Mouse (Mus musculus): ENCODE data around the gene Cstf3. TPM values are rescaled to one million over a fixed set of nuclear protein-coding genes. Genes with fewer than 3 reads are reported as not detected.
A peak's percentile ranks its signal among the peaks of the same experiment; 100 is the strongest.

Cstf3 gene
- total RNA-seq, 2 experiments from 2014 or later = 20.0 to 64.6 TPM

DNA sequence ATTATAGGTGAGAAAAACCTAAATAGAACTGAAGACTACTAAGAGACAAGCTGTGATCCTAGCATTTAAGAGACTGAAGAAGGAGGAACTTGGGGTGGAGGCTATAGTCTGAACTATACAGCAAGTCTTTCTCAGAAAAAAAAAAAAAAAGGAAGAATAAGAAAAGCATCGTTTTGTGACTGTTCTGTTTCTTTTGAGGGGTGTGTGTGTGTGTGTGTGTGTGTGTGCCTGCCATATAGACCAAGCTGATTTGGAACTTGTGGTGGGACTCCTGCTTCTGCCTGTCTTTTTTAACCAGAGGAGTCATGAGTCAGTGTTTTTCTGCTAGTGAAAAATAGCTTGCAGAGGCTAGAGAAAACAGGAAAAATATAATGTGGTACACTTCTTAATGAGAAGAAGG, 4.7 kb downstream of the Cstf3 start:
- peak; percentile 11; the same call in 1 of the 2 replicates for ATAC-seq (replicated peaks; ENCODE audit: poor library complexity, severe bottlenecking)

DNA sequence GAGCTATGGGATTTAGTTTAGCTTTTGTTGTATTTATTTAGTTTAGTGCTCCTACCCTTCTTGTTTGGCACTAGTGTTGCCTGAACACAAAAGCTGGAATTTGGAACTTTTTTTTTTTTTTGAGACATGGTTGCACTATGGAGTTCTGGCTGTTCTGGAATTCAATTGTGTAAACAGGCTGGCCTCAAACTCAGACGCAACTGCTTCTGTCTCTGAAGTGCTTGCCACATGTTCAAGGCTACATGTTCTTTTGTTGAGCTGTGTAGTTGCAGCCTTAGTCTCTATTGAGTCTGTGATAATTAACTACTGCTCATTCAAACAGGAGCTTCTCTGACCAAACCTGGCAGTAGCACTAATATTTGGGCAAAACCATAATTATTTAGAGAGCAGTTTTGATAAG, 13.1 kb downstream of the Cstf3 start:
- no peak for ATAC-seq (replicated peaks; ENCODE audit: poor library complexity, severe bottlenecking)

DNA sequence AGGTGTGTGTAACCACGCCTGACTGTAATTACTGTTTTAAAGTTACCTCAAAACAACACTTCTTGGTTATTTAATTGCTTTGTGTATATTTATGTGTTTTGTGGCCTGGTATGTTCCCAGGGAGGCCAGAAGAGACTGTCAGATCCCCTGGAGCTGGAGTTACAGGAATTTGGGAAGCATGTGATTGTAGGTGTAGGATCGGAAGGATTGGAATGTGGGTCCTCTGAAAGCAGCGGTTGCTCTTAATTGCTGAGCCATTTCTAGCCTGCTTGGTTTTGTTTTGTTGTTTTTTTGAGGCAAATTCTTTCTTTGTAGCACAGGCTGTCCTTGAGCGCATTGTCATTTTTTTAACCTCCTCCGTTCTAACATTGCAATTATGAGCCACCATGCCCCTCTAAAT, 14.4 kb downstream of the Cstf3 start:
- ATAC-seq (replicated peaks; ENCODE audit: poor library complexity, severe bottlenecking) = no peak

DNA sequence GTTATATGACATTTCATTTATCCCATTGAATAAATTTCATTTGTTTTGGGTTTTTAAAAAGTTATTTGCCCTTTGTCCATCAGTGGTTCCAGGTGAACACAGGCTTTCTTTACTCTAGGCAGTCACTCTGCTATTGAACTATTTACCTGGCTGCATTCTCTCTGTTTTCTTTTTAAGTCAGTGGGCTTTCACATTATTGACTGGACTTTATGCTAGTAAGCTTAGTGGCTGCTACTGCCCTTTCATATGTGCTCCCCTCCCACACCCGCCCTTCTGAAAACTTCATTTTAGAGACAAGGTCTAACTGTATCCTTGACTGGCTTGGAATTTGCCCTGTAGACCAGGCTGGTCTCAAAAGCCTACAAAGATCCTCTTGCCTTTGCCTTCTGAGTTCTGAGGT, 15.2 kb downstream of the Cstf3 start:
- ATAC-seq (replicated peaks; ENCODE audit: poor library complexity, severe bottlenecking) = no peak

DNA sequence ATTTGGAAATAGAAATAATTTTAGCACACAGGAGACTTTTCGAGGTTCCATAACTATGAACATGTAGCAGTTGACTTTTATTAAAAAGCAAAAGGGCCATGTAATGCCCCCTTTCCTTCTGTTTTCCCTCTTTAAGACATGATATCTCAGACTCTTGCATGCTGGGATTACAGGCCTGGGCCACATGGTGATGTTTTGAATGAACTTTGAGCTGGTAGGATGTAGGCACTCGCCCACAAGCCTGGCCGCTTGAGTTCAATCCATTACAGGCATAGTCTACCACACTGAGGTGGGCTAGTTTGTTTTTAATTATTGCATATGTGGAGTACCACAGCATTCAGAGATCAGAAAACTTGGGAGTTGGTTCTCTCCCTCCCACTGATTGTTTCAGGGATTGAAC, 24.5 kb downstream of the Cstf3 start:
- no peak for ATAC-seq (replicated peaks; ENCODE audit: poor library complexity, severe bottlenecking)

DNA sequence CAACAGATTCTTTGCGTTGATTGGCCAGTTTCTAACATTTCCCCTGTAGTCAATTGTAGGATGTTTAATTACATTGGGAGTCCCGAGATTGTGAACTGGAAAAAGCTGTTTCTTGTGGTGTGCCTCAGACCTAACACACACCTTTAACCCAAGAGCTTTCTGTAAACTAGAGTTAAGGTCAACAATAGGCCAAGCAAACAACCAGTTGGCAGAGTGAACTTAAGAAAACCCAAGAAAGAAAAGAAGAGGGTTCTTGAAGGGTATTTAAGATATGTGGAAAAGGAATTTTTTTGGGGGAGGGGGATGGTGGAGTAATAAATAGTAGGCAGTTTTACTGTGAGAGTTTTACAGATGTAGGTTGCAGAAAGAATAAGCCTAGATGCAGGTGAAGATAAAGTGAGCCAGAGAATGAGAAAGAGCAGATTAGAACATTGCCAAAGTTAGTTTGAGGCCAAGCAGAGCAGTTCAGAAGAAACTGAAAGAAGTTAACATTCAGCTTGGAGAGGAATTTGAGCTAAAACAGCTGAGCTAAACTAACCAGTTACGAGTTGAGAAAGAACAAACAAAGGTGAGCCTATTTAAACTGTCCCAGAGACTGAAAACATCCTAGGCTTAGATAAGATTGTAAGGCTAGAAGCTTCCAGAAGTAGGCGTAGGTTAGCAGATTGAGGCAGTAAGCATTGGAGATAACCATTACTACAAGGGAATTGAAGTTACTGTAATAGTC, 25.8 kb downstream of the Cstf3 start:
- ATAC-seq (replicated peaks; ENCODE audit: poor library complexity, severe bottlenecking) = no peak

DNA sequence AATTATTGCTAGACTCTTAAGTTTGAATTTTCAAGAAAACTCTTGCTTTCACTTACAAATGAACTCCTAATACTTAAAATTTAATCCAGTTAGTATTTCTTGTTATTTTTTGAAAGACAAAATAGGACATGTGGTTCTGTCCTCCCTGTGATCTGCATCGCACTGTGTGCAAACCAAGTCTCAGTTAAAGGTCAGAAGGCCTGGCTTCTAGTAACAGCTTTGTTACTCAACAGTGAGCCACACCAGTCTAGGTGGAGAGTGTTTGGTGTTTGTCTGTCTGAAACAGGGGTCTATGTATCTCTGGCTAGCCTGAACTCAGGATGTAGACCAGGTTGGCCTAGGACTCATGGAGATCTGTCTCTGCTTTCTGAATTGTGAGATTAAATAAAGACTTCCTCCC, 68.3 kb downstream of the Cstf3 start:
- ATAC-seq (replicated peaks; ENCODE audit: poor library complexity, severe bottlenecking) = no peak

DNA sequence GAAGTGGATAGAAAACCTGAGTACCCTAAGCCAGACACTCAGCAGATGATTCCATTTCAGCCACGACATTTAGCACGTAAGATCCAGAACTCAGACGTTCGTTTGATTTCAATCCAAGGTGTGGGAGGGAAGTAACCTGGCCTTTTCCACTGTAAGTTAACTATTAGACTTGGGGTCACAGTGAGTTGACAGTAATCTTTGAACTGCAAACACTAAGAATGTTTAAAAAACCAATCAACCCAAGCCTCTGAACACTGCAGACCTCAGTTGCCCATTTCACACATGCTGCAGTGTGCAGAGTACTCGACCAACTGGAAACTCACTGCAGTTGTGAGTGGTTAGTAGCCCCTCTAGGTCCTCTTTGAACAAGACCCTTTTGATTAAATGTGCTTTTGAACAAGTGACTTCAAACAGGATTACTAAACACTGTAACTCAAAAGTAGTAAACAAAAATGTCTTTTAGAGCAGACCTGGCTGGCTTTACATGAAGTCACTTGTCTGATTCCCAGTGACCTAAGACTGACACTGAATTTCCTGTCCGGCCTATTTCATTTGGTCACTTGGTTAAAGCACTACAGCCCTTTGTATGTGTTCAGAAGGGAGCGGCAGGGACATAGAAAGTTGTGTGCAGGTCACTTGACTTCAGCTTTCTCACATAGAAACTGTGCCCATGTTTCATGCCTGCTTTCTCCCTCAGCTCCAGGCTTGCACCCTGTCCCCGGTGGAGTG, 73.2 kb downstream of the Cstf3 start:
- ATAC-seq (replicated peaks; ENCODE audit: poor library complexity, severe bottlenecking) = no peak

DNA sequence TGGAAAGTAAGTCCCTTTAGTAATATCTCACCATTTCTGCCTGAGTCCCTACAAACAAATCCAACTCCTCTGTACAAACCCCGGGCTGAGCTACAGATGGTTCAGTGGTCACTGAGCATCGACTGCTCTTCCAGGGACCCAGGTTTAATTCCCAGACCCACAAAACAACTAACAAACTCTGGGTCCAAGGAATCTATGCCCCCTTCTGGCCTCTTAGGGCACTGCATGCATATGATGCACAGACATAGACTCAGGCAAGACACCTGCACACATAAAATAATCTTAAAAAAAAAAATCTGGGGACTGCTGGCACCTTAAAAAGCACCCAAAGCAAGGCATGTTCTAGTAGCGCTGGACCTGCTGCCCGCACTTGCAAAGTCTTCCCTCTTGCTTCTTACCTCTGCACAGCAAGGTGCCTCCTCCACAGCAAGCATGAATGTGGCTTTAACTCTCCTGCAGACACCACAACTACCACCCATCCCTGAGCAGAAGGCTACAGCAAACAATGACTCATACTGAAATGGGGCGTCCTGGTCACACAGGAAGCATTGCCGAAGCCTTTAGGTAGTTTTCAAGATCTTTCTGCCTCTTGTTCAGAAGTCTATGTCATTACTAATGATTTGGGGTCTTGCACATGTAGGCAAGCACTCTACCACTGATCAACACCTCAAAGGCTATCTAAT, 78.9 kb downstream of the Cstf3 start:
- peak; percentile 46 for ATAC-seq (replicated peaks; ENCODE audit: poor library complexity, severe bottlenecking)

DNA sequence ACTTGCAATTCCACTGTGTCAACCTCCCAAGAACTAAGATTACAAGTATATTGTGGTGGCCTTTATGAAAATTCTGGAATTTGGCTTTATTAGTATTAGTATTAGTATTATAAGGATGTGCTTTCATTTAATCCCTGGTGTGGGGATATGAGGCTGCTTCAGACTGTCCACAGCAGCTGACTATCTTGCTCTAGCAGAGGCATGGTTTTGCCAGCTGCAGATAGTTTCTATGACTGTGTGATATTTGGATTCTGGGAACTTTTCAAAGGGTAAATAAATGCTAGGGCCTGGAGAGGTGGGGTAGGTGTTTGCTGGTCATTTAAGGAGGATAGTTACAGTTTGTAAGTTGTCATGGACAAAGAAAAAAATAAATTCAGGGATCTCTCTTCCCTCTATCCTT, 81.4 kb downstream of the Cstf3 start:
- no peak for ATAC-seq (replicated peaks; ENCODE audit: poor library complexity, severe bottlenecking)

DNA sequence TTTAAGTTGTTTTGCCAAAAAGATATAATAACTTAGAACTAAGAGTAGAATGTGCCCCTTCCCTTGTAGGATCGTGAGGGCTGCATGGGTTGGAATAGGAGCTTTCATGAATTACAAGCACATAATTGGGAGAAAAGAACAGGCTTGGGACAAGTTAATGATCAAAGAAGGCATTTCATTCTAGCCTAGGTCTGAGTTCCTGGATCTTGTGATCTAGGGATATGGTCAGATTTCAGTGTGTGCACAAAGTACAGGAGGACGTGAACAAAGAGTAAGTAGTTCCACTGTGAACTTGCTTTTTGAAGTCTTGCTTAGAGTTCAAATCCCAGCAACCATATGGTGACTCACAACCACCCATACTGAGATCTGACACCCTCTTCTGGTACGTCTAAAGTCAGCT, 87.0 kb downstream of the Cstf3 start:
- no peak for ATAC-seq (replicated peaks; ENCODE audit: poor library complexity, severe bottlenecking)

DNA sequence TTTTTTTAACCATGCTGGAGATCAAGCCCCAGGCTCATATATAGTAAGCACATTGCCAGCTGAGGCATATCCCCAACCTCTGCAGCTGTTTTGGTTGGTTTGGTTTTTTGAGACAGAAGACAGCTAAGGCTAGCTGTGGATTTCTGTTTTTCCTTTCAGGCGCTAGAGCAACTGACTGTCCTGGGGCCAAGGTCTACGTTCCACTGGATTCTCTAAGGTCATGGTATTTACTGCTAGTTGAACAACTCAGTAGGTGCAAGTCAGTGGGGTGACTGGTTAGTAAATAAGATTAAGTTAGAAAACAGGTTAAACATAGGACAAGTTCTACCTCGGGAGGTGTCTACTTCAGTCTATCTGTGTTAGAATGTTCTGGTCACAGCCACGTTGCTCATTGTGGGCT, 94.4 kb downstream of the Cstf3 start:
- no peak for ATAC-seq (replicated peaks; ENCODE audit: poor library complexity, severe bottlenecking)

DNA sequence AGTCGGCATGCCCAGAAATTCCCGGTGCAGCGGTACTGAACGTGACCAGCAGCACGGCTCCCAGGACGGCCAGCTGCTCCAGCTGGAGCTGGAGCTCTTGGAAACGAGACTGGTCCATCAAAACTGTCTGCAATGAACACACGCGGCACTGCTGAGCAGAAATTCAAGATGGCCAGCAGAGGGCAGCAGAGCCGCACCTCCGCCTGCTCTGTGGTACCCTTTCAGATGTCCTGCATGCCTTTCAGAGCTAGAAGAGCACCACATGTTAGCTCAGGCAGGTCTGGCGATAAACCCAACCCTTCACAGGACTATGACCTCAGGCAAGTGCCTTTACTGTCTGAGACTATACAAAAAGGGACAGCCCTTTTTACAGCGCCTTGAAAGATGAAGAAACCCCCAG, 95.1 kb downstream of the Cstf3 start:
- peak; percentile 58 for ATAC-seq (replicated peaks; ENCODE audit: poor library complexity, severe bottlenecking)

DNA sequence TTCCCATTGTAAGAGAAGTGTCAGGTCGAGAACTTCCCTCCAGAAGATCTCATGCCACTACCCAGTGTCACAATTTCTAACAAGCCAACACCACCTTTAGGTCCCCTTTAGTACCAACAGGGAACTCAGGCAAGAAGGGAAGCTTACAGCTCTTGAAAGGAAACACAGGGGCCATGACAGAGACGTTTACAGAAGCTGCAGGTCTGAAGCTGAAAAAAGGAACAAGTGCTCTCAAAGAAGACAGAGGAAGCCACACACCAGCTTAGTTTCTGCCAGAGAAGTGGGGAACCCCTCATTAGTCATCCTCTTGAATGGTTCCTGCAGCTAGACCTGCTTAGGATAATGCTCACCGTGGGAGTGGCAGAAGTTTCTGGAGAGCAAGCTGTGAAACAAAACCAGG, 96.9 kb downstream of the Cstf3 start:
- peak; percentile 87 for ATAC-seq (replicated peaks; ENCODE audit: poor library complexity, severe bottlenecking)

DNA sequence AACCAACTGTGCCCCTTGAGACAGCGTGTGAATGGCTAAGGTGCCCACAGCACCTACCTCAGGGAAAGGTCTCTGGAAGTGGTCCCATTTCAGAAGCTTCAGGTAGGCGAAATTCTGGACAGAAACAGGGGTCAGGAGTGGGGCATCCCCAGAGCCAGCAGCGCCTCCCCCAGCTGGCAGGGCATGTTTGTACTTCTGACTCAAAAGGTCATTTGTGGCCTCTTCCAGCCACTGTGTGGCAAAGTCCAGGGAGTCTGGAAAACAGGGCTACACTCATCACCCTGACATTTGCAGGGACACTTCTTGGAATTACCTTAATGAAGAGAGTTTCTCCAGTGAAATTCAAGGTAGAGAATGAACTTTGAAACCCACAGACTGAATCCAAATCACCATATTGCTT, 98.0 kb downstream of the Cstf3 start:
- ATAC-seq (replicated peaks; ENCODE audit: poor library complexity, severe bottlenecking) = no peak

DNA sequence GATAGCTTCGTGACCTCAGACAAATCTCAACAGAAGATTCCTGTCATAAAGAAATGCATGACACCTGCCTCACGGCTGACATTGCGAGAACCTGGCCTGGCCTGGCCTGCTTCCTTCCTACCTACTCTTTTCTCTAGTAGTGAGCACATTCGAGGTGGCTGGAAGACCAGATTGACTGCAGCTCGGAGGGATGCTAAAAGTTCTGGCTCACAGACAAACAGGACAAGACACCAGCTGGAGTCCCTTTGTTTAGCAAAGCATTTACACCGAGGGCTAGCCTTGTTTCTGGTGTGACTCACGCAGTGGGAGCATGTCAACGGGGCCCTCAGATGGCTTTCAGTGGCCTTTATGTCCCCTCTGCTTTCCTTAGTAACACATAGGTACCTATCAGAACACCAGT, 98.4 kb downstream of the Cstf3 start:
- no peak for ATAC-seq (replicated peaks; ENCODE audit: poor library complexity, severe bottlenecking)

DNA sequence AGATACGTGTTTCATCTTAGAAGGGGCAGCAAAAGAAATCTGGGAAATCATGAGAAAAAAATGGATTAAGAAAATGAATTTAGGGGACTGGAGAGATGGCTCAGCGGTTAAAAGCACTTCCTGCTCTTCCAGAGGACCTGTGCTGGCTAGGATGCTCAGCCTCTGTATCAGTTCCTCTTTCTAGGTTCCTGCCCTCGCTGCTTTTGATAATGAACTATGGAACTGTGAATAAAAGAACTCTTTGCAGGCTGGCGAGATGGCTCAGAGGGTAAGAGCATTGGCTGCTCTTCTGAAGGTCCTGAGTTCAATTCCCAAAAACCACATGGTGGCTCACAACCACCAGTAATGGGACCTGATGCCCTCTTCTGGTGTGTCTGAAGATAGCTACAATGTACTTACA, 100.4 kb downstream of the Cstf3 start:
- ATAC-seq (replicated peaks; ENCODE audit: poor library complexity, severe bottlenecking) = peak; percentile 60

DNA sequence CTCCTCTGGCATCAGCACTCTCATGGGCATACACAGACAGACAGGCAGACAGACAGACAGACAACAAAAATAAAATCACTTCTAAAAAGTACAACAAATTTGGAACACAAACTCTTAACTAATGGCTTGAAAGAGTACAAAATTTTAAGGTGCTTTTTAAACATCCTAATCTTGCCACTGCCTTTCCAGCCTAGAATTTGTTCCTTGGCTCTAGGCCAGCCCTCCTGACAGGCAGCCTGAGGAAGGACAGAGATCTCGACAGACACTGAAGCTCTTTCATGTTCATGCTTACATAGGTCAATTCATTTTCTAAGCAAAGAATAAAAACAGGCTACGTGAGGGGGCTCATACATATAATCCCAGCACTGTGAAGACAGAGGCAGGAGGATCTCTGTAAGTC, 102.2 kb downstream of the Cstf3 start:
- ATAC-seq (replicated peaks; ENCODE audit: poor library complexity, severe bottlenecking) = no peak

DNA sequence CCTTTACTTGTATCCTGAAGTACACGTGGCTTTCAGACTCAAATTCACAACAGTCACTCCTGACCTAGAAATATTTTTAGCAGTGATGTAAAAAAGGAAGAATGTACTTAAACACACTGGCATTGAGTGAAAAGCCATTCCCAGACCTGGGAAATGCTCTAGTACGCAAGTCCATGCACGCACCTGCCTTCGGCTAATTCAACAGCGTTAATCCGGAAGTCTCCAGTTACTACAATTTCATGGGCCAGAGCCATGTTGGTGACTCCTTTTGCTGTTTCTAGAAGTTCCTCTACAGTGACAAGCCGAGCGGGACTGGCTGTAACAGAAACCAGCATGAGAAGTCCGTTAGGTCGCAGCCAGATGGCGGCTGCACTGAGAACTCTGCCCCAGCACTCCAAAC, 109.3 kb downstream of the Cstf3 start:
- ATAC-seq (replicated peaks; ENCODE audit: poor library complexity, severe bottlenecking) = no peak

DNA sequence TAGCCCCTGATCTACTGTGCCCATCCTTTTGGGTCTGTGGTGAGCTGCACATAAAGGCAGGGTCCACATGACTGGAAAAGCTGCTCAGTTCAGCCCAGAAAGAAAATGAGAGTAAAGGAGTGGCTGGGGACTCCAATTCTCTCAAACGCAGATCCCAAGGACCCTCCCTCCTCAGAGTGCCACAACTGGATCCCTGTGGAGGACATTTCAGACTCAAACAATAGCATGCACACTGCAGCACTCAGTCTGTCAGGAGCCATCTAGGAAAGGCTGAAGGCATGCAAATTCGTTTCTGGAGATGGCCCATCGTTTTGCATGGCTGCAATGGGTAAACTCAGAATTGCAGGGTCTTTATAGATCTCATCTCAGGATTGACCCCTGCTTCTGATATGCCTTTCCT, 112.8 kb downstream of the Cstf3 start:
- ATAC-seq (replicated peaks; ENCODE audit: poor library complexity, severe bottlenecking) = no peak

DNA sequence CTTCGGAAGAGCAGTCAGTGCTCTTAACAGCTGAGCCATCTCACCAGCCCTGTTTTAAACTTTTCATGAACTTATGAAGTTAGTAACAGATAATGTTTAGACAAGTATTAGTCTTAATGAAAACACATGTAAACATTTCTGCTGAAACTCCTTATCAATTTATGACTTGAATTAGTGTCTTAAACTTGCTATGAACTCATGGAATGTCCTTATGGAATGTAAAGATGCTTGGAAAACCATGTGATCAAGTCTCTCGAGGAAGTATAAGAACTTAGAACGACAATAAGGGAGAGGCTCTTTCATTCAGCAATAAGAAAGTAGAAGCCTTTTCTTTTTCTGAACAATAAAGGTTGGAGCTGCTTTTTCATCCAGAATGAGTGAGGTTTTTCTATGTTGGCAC, 114.0 kb downstream of the Cstf3 start:
- ATAC-seq (replicated peaks; ENCODE audit: poor library complexity, severe bottlenecking) = no peak

All from granulocyte monocyte progenitor cell, adult 5-6 weeks (primary cell).